ENCODE assay signal across 9 mouse cellular contexts in genomic region chr2:172344669-172345068, GRCm38 (mm10). TPM values are rescaled to one million over a fixed set of nuclear protein-coding genes. Genes with fewer than 3 reads are reported as not detected.
DNase-seq lines count a peak whose midpoint lies in the region; ATAC-seq lines count a peak whose summit lies in the region.
"Had no signal": no experiment of that assay in that cellular context is flagged by ENCODE, and none has a peak within 500 bp of the region (broad histone marks: within the 10 kb centered on the region; RNA-seq: fewer than 3 reads in every experiment).

No protein-coding gene starts in this region.

- peak overlapping the region; percentile 91 for H3K4me2 ChIP-seq in liver, embryonic 11.5 days
- peak overlapping the region; percentile 95 for H3K4me2 ChIP-seq in forebrain, embryonic 14.5 days (ENCODE audit: low read length)
- H3K4me2 ChIP-seq in intestine, embryonic 16.5 days (ENCODE audit: low read depth, low read length) = peak overlapping the region; percentile 42
- H3K4me2 ChIP-seq in neural tube, embryonic 12.5 days (replicated peaks) = peak overlapping the region; percentile 95

- H3K27me3 ChIP-seq in liver, embryonic 11.5 days (replicated peaks; ENCODE audit: control insufficient read depth, insufficient read depth, low read length) = no peaks in the 10 kb centered on the region
- H3K27me3 ChIP-seq in forebrain, embryonic 14.5 days (replicated peaks; ENCODE audit: control insufficient read depth, insufficient read depth, low read length) = no peaks in the 10 kb centered on the region
- no peaks in the 10 kb centered on the region for H3K27me3 ChIP-seq in intestine, embryonic 16.5 days (replicated peaks; ENCODE audit: control insufficient read depth, insufficient read depth, low read length)
- no peaks in the 10 kb centered on the region for H3K27me3 ChIP-seq in neural tube, embryonic 12.5 days (replicated peaks)

- H3K9me3 ChIP-seq in liver, embryonic 11.5 days (ENCODE audit: control insufficient read depth, low read length) = no peaks in the 10 kb centered on the region
- H3K9me3 ChIP-seq in forebrain, embryonic 14.5 days (replicated peaks; ENCODE audit: control insufficient read depth, low read length) = no peaks in the 10 kb centered on the region
- no peaks in the 10 kb centered on the region for H3K9me3 ChIP-seq in intestine, embryonic 16.5 days (ENCODE audit: control insufficient read depth, low read length)
- no peaks in the 10 kb centered on the region for H3K9me3 ChIP-seq in neural tube, embryonic 12.5 days

- no peak overlapping the region for H3K9ac ChIP-seq in liver, embryonic 11.5 days (ENCODE audit: low read depth, low read length)
- H3K9ac ChIP-seq in forebrain, embryonic 14.5 days (ENCODE audit: low read length) = no peak overlapping the region
- no peak overlapping the region for H3K9ac ChIP-seq in intestine, embryonic 16.5 days (ENCODE audit: low read depth, low read length)
- H3K9ac ChIP-seq in neural tube, embryonic 12.5 days = no peak overlapping the region

- no peaks in the 10 kb centered on the region for H3K36me3 ChIP-seq in liver, embryonic 11.5 days (ENCODE audit: control insufficient read depth, insufficient read depth, low read length)
- peaks cover under 1% of the 10 kb centered on the region; the same call in 1 of the 2 replicates for H3K36me3 ChIP-seq in forebrain, embryonic 14.5 days (ENCODE audit: control insufficient read depth, insufficient read depth, low read length)
- H3K36me3 ChIP-seq in intestine, embryonic 16.5 days (ENCODE audit: control insufficient read depth, insufficient read depth, low read length) = no peaks in the 10 kb centered on the region
- no peaks in the 10 kb centered on the region for H3K36me3 ChIP-seq in neural tube, embryonic 12.5 days

- no peak for ATAC-seq in liver, embryonic 11.5 days (replicated peaks; ENCODE audit: low FRiP score)
- no peak for ATAC-seq in forebrain, embryonic 14.5 days
- ATAC-seq in intestine, embryonic 16.5 days = no peak
- peak; percentile 4; the same call in 1 of the 2 replicates for ATAC-seq in neural tube, embryonic 12.5 days (ENCODE audit: low FRiP score, low read depth)

- H3K4me1 ChIP-seq in liver, embryonic 11.5 days (replicated peaks; ENCODE audit: control insufficient read depth, insufficient read depth, low read length) = peaks cover 40% of the 10 kb centered on the region
- peaks cover 25% of the 10 kb centered on the region for H3K4me1 ChIP-seq in forebrain, embryonic 14.5 days (ENCODE audit: control insufficient read depth, insufficient read depth, low read length)
- peaks cover 16% of the 10 kb centered on the region for H3K4me1 ChIP-seq in intestine, embryonic 16.5 days (ENCODE audit: control insufficient read depth, insufficient read depth, low read length)
- peaks cover 12% of the 10 kb centered on the region for H3K4me1 ChIP-seq in neural tube, embryonic 12.5 days

- DNase-seq in liver, embryonic 11.5 days (ENCODE audit: low spot score) = no peak
- no peak for DNase-seq in liver
- DNase-seq in forebrain, embryonic 14.5 days (ENCODE audit: low spot score) = no peak
- no peak for DNase-seq in spleen, postnatal 36 days (ENCODE audit: low spot score in 2 of 2)
- no peak for DNase-seq in right cerebral cortex, postnatal 4 days
- no peak for DNase-seq in thymus, postnatal 36 days

- H3K27ac ChIP-seq in liver, embryonic 11.5 days (ENCODE audit: low read depth, low read length) = peak overlapping the region; percentile 61; the same call in 1 of the 2 replicates
- H3K27ac ChIP-seq in forebrain, embryonic 14.5 days (ENCODE audit: low read depth, low read length) = peak overlapping the region; percentile 80
- peak overlapping the region; percentile 20; the same call in 1 of the 2 replicates for H3K27ac ChIP-seq in intestine, embryonic 16.5 days (ENCODE audit: low read length)
- no peak overlapping the region for H3K27ac ChIP-seq in neural tube, embryonic 12.5 days

- peak overlapping the region; percentile 92 for H3K4me3 ChIP-seq in liver, embryonic 11.5 days (ENCODE audit: low read depth, low read length)
- peak overlapping the region; percentile 67 for H3K4me3 ChIP-seq in forebrain, embryonic 14.5 days (ENCODE audit: low read depth, low read length)
- H3K4me3 ChIP-seq in intestine, embryonic 16.5 days (ENCODE audit: low read length) = peak overlapping the region; percentile 15; the same call in 1 of the 2 replicates
- no peak overlapping the region for H3K4me3 ChIP-seq in neural tube, embryonic 12.5 days

- 39% methylated on average over 5 of the region's 5 CpGs for WGBS in liver, embryonic 11.5 days
- 20% methylated on average over 5 of the region's 5 CpGs for WGBS in forebrain, embryonic 14.5 days
- WGBS in intestine, embryonic 16.5 days = 35% methylated on average over 5 of the region's 5 CpGs
- WGBS in neural tube, embryonic 12.5 days = 34% methylated on average over 5 of the region's 5 CpGs

RNA-seq across cellular contexts. Expression of gene Fam210b, which starts 0.7 kb away (rescaled TPM):
- 56.2 and 63.7 TPM in 2 replicates for polyA plus RNA-seq in liver, embryonic 11.5 days (2014; fragmentation: Nextera tagmentation; extraction: Ambion mirVana)
- 51.5 and 53.1 TPM in 2 replicates for polyA plus RNA-seq in forebrain, embryonic 14.5 days (2014; fragmentation: Nextera tagmentation; extraction: Ambion mirVana)
- 15.0 and 16.6 TPM in 2 replicates for polyA plus RNA-seq in intestine, embryonic 16.5 days (2015; fragmentation: Nextera tagmentation; extraction: Ambion mirVana)
- 31.0 and 35.6 TPM in 2 replicates for polyA plus RNA-seq in neural tube, embryonic 12.5 days (2016; fragmentation: Nextera tagmentation; extraction: Ambion mirVana)

RNA-seq across cellular contexts. Expression of gene Aurka, which starts 25.7 kb away (rescaled TPM):
- polyA plus RNA-seq in liver, embryonic 11.5 days (2014; fragmentation: Nextera tagmentation; extraction: Ambion mirVana) = 190 and 215 TPM in 2 replicates
- polyA plus RNA-seq in forebrain, embryonic 14.5 days (2014; fragmentation: Nextera tagmentation; extraction: Ambion mirVana) = 61.8 and 74.2 TPM in 2 replicates
- polyA plus RNA-seq in intestine, embryonic 16.5 days (2015; fragmentation: Nextera tagmentation; extraction: Ambion mirVana) = 87.4 and 103 TPM in 2 replicates
- 84.6 and 87.3 TPM in 2 replicates for polyA plus RNA-seq in neural tube, embryonic 12.5 days (2016; fragmentation: Nextera tagmentation; extraction: Ambion mirVana)

RNA-seq across cellular contexts. Expression of gene Cstf1, which starts 25.8 kb away (rescaled TPM):
- 50.5 and 57.8 TPM in 2 replicates for polyA plus RNA-seq in liver, embryonic 11.5 days (2014; fragmentation: Nextera tagmentation; extraction: Ambion mirVana)
- polyA plus RNA-seq in forebrain, embryonic 14.5 days (2014; fragmentation: Nextera tagmentation; extraction: Ambion mirVana) = 37.8 and 38.6 TPM in 2 replicates
- 30.8 and 33.7 TPM in 2 replicates for polyA plus RNA-seq in intestine, embryonic 16.5 days (2015; fragmentation: Nextera tagmentation; extraction: Ambion mirVana)
- polyA plus RNA-seq in neural tube, embryonic 12.5 days (2016; fragmentation: Nextera tagmentation; extraction: Ambion mirVana) = 37.7 and 38.9 TPM in 2 replicates

RNA-seq across cellular contexts. Expression of gene Cass4, which starts 48.9 kb away (rescaled TPM):
- 1.1 and 1.5 TPM in 2 replicates for polyA plus RNA-seq in liver, embryonic 11.5 days (2014; fragmentation: Nextera tagmentation; extraction: Ambion mirVana)
- 0.10 and 0.28 TPM in 2 replicates for polyA plus RNA-seq in forebrain, embryonic 14.5 days (2014; fragmentation: Nextera tagmentation; extraction: Ambion mirVana)
- 0.17 and 0.21 TPM in 2 replicates for polyA plus RNA-seq in intestine, embryonic 16.5 days (2015; fragmentation: Nextera tagmentation; extraction: Ambion mirVana)
- 0.18 and 0.43 TPM in 2 replicates for polyA plus RNA-seq in neural tube, embryonic 12.5 days (2016; fragmentation: Nextera tagmentation; extraction: Ambion mirVana)
- polyA plus RNA-seq: liver, adult 2 months had no signal

Comparison
In these comparisons a context has a peak if more than half of its experiments do, and no peak if none do; other contexts are left out.
1. H3K4me2 ChIP-seq: peak in every context shown above with its lines; median percentile 95 in forebrain, embryonic 14.5 days; 95 in neural tube, embryonic 12.5 days; 91 in liver, embryonic 11.5 days; 42 in intestine, embryonic 16.5 days.